Mouse (Mus musculus) cerebral cortex, adult 2 months (tissue): Measurements from ENCODE around the gene Itk.

Source experiments
- WGBS: fragments of 180-500 bp; shearing (Covaris S2); methylation state at CpG from one replicate; pipeline ENCODE4 v1.1.7; 2018; 5-methylcytosine and 5-hydroxymethylcytosine counted together

Itk gene

DNA sequence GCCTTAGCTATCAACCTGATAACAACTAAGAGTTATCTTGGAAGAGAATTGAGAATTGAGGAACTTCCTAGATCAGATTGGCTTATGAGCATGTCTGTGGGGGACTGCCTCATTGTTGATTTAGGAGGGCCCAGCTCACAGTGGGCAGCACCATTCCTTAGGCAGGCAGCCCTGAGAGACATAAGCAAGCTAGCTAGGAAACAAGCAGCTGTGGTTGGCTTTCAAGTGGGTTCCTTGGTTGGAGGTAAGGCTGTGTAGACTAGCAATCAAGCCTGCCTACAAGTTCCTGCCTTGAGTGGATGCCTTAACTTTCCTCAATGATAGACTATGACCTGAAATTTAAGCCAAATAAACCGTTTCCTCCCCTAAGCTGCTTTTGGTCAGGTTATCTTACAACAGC is 30.9 kb downstream of the Itk start:
- WGBS: 85% methylated on average over 1 of the region's 1 CpGs

DNA sequence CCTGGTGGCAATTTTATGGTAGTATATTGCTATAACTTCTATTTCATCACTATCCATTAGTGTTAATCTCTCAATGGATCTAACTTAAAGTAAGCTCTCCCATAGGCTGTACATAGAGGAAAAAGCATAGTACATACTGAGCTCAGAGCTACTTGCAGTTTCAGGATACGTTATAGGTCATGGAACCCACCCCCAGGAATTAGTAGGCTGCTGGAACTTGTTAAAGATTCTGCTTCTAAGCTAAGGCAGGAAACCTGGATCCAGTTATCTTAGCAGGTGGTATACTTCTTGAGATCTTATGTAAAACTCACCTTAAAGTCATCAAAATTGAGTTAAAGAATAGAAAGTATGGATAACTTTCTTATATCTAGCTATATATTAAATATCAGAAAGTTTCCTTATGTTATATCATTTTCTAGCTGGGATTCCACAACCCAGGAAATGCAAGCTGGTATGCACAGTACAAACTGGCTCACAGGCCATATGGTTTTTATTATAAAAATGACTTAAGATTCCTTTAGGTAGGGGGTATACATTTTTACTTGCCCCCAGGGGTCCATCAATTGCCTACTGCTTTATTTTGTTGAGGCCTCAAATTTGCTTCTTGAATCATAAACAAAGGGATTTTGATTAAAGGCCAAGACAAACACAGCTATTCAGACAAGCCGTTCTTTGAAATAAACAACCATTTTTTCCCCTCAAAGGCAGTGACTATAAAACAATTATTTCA is 39.5 kb downstream of the Itk start:
- WGBS: 53% methylated on average over 2 of the region's 2 CpGs

DNA sequence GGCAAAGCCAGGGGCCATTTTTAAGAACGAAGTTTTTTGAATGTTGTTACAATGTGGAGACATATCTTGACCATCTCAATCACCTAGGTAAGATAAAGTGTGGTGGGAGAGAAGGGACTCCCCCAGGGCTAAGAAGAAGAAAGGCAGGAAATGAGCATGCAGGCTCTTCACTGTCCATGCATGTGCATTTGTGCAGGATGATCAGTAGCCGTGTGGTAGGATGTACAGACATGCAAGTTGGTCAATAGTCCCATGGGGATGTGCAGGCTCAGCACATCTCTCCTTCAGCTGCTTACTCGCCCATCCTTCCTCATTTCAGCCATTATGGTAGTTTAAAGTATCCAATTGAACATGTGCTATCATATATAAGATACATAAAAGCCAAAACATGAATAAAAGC is 40.9 kb downstream of the Itk start:
- 88% methylated on average over 3 of the region's 3 CpGs for WGBS

DNA sequence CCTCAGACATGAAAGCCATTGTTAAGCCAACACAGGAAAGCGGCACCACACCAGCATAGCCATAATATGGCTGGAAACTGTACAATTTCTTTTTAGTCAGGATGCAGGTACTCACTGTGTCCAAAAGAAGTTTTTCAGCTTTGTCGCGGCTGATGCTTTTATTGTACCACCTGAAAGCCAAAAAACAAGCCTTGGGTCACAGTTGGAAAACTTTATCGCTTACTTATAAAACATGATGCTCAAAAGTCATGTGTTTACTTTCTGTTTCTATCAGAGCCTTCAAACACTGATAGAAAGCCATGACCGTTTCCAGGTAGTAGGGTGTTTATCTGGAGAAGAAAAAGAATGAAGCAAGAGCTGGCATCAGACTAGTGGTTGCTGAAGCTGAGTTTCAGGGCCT is 41.6 kb downstream of the Itk start:
- 75% methylated on average over 5 of the region's 5 CpGs for WGBS

DNA sequence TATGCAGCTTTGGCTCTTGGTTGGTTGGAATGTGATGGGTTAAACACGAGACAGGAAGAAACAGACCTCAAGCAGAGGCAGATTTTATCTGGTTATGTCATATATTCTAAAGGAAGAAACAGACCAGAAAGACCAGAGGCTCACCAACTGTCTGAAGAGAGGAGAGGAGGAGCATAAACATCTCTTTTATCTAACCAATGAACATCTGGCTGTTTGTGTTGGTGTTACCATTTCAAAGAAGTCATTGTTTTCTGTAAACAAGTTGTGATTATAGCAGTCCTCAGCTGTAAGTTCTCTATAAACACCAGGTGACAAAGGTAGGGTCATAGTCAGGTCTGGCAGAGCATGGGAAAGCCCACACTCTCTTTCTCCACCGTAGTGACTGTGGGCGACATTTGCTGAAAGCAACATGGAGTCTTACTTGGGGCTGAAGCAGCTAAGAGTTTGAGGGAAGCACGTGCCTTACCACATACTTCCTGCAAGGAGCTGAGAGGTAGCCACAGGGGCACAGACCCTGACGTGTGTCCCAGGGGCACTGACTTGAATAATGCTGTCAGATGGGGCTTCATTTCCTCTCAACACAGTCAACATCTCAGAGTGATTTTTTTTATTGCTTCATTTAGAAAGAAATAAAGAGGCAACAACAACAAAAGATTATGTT is 45.3 kb downstream of the Itk start:
- 76% methylated on average over 5 of the region's 5 CpGs for WGBS

DNA sequence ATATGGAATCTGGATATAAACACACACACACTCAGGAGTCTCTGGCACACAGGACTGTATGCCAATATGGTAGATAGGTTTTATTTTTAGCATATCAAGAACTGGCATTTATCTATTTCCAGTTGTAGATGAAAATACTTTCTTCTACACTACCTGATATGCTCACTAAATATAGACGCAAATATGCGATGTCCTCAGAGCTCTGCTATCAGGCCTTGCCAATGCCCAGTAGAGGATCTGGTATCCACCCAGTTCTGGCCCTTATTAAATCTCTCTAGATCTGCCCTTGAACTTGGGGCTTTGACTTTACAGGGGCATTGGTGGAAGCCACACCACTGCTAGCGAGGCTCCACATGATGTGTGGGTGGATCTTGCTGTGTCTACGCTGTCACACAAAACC is 47.4 kb downstream of the Itk start:
- WGBS: 88% methylated on average over 4 of the region's 4 CpGs

DNA sequence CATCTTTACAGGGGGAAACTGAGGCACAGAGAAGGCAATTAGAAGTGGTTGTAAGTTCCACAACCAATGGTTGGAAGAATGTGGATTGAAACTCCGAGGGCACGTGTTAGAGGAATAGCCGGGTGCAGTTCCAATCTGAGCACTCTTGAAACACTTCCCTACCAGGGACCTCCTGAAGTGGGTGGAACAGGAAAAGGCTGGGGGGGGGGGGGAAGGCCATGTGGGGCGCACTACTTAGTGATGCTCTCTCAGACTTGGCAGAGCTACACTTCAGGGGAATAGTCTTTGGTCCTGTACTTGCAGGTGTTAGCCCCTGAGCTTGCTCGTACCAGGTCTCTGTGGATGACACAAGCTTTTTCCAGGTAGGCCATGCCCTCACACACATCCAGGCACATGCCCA is 53.3 kb downstream of the Itk start:
- WGBS: 86% methylated on average over 5 of the region's 5 CpGs

DNA sequence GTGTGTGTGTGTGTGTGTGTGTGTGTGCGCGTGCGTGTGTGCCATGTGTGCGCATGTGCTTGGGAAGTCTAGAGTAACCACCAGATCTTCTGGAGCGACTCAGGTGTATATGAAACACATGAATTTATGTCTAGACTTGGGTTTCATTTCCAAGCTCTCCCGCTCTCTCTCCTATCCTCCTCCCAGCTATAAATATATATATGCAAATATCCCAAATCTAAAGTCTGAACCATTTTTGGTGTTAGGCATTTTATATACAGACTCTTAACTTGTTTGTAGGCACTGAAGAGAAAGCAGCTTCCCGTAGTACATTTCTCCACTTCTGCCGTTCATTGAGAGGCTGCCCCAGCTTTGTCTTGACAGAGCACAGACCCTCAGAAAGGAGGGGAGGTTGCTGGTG is 57.1 kb downstream of the Itk start:
- WGBS: 66% methylated on average over 8 of the region's 8 CpGs

DNA sequence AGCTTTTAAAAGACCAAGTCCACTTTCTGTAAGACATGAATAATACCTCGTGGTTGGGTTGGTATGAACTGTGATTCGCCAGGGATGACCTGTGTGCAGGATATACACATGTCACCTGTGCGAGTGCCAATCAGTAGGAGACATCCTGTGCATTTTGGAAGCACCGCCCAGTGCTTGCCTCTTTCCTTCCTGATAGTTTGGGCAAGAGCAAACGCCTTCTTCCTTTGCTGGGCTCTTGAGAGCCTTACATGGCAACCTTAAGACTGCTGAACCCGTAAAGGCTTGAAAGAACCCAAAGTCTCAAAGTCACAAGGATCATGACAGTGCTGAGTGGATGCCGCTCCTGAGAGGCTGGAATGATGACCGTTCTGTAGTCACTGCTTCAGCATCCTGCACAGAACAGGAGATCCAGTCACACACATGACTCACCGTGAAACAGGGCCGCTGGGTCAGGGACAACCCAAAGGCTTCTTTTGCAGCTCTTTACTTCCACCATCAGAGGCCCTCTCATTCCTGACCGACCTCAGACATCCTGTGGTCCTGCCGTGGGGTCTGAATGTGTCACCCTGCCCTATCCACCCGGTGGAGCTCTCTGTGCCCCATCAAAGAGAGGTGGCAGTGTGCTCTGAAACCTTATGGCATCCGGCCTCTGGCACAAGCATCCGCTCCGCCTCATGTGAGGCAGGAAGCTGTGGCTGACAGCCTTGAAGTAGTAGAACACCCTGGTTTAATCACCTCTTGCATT is 62.9 kb downstream of the Itk start:
- 84% methylated on average over 16 of the region's 16 CpGs for WGBS

DNA sequence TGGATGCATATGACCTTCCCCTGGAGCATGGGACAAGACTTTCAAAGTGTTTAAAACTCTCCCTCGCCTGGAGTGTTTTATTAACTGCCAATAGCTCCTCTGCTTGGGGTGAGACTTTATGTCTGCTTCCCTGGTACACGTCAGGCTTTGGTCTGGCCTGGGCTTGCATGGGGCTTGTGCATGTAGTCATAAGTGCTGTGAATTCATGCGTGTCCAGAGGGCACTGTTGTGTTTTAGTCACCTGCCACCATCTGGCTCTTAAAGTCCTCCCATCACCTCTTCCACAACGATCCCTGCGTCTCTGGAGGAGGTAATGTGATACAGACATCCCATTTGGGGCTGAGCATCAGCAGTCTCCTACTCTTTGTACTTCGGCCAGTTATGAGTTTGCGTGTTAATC is 67.8 kb downstream of the Itk start:
- 81% methylated on average over 7 of the region's 7 CpGs for WGBS

DNA sequence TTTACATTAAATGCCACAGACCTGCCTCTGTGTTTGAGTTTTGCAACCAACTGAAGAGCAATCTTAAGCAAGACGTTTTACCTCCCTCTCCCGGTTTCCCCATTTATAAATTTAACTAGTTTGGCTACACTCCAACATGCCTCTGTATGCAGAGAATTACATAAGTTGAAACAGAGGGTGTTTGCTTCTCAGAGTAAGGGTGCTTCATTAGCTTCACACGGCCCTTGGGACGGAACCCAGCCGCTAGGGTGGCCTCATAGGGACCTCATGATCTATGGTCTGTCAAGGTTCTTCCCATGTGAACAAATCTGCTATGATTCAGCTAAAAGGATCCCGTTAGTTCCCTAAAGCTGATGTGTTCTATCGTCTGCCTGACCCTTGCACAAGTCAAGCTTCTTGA is 74.8 kb downstream of the Itk start:
- 32% methylated on average over 7 of the region's 7 CpGs for WGBS

DNA sequence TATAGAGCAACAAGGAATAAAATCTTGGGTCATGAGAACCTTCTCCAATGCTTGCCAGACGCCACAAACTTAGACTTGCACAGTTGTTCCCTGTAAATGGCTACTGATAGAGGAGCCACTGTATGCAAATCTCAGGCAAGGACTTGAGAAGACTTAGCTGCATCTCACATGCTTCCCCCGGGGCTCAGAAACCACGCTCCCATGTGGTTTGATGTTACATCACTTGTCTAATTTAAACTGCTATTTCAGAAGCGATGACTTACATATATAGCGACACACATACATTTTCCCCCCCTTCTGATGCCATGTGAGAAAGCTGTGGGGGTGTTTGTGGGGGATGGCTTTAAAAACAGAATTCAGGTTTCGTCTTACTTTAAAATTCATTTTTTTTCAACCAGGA is 75.5 kb downstream of the Itk start:
- WGBS: 38% methylated on average over 6 of the region's 6 CpGs

DNA sequence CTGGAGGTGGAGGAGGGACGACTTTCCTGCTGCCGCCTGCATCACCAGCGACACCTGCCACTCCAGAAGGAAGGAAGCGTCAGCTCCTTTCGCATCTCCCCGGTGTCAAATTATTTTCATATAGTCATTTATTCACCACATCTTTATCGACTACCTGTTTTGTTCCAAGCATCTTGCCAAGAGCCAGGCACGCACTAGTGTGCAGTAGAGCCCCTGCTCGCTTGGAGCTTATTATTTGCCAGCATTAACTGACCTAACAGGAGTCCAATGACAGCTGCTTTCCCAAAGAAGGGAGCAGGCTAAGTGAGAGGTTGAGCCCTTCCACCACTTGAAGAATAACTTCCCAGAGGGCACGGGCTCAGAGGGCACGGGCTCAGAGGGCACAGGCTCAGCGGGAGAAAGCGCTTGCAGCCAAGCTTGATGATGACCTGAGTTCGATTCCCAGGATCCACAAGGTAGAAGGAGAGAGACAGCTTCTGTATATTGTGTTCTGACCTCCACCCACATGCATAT is 76.7 kb downstream of the Itk start, which contains the start of gene Cyfip2:
TSS of gene Cyfip2 (minus strand) at position 337 of the 513 bp plus-strand sequence.
- WGBS: 8% methylated on average over 14 of the region's 14 CpGs

DNA sequence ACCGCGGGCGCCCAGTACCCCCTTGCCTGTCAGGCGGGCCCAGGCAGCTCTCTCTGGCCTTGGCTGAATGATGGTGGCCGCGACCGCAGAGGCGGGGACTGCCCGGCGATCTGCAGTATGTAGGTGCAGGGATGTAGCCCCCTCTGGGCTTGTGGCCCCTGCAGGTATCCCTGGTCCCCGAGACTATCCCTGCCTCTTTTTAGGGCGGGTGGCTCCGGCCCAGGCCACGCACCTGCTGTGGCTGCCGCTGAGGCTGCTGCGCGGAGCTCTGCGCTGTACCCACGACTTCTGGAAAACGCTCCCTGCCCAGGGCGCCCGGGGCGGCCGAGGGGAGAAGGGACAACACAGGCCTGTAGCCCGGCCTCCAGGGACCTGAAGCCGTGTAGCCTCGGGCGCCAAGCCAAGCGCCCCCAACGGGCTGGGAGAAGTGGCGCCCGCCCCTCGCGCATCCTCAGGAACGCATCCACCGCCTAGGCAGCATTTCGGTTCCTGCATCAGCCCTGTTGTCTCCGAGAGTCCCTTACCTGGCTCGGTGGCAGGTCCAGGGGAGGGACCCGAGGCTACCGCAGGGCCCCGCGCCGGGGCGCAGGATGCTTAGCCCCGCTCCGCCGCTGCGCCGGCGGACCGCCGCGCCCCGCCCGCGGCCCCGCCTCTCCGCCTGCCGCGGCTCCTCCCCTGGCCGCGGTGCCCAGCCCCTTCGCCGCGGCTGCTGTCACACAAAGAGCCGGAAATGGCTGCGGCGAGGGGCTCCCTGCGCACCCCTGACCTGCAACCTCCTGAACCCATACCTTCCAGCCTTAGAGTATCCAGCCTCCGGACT is 77.4 kb downstream of the Itk start:
- WGBS: under 1% methylated on average over 64 of the region's 71 CpGs

DNA sequence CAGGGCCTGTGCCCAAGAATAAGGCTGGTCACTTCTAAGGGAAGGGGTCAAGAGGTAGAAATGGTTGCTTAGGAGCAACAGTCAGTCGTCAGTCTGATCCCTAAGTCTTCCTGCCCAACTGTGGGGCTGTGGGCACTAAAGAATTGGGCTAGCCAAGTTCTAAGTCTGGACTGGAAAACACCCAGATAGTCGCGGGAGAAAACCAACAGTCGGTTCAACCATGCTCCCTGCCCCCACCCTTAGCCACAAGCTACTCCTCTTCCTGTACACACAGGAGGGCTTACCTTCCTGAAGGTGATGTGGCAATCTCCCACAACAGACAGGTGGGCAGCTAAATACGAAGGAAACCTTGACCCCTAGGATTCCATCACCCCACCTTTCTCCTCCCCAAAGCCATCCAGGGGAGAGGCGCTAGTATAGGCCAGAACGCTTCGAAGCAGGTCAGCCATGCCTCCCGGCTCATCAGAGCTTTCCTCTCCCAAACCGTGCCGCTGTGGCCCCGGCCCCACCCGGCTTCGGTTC is 78.1 kb downstream of the Itk start:
- 6% methylated on average over 14 of the region's 14 CpGs for WGBS

DNA sequence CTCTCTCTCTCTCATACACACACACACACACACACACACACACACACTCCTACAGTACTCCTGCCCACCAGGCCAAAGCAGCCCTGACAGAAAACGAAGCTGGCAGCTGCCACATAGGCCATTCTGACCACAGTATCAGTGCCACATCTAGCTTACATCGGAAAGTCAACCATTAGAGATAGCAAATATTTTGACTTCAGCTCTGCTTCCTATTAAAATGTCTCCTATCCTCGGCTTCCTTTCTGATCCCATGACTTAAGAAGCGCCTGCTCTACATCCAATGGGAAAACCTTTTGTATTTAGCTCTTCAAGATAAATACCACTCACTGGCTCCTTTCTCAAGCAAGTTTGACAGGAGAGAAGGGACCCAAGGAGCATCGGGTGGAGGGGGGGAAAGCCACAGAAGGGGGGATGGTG is 78.7 kb downstream of the Itk start:
- 38% methylated on average over 5 of the region's 5 CpGs for WGBS

DNA sequence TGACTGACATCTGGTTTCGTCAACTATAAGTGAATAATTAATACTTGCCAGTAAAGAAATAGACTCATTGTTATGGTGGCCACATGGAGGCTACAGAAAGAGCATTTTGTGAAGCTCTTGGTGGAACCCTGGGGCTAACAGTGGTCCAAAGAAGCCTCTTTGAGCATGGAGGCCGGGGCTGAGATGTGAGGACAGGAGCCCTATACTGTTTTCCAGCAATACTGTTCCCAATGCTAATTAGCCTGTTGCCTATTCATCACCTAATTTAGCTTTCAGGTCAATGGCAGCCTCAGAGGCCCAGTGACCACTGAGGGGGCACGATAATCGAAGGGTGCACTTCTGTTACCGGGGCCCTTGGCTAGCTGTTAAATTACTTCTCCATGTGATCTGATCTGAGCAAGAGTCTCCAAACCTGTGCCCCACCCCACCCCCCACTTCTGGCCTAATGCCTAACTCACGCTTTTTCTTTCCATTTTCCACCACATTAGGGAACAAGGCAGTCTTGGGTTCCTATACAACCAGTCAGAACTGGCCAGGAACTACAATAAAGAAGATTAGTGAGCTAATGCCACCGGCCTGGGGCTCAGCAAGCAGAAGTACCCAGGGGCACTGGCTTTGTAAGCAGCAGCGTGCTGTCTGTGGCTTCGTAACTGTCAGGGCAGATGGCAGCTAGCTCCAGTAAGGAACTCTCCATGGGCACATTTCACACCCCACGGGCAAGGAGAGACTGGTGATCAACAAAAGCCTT is 79.3 kb downstream of the Itk start:
- 27% methylated on average over 10 of the region's 10 CpGs for WGBS

DNA sequence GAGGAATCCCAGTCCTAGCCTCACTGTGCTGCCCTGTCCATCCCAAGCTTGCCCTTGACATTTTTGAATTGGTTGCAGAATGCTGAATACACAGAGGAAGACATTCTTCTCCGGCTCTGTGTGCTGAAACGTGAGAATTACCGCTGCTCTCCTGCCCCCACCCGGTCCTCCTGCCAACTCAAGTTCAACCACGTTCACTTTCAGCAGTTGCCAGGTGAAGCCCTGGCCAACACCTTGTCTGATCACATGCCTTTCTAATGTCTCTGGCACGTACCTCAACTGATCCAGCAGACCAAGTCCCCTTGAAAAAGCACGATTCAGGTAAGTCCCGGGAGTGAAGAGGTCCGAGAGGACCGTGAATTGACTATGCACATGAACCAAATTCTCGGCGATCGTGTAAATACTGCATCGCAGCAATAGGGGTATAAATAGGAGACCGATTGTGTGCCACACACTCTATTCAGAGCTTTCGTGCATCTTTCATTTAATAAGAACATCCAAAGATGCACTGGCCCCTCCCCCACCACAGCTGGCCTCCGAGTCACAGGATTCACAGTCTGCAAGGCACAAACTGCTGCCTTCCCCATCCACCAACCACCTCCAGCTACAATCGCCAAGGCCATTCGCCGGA is 80.1 kb downstream of the Itk start:
- WGBS: 30% methylated on average over 20 of the region's 20 CpGs

DNA sequence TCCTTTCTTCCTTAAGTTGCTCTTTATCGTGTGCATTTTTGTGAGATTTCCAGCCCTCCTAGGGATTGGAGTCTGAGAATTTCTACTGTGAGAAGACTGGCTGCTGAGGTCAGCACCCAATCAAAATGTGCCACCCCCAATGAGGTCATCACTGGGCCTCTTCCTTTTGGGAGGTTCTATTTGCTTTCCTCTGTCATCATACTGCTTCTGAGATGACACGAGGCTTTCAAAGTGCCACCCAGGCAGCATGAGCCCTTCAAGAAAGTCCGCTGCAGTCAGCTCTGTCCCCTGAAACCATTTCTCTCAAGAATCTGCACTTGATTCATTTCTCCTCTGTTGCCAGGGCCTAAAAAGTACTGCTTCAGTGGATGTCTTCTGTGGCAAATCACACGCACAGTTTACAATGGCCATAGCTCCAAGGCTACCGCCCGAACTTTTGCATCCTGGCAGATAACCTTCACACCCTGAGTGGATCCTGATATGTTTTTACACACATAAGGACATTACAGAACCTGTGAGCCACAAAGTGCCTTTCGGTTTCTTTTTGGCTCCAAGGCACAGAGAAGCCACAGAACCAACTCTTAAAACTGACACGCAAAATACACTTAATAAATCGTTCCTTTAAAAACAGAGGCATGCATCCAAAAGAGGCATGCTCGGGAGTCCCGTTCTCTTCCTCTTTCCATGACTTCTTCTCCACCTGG is 80.9 kb downstream of the Itk start:
- WGBS: 54% methylated on average over 11 of the region's 11 CpGs

DNA sequence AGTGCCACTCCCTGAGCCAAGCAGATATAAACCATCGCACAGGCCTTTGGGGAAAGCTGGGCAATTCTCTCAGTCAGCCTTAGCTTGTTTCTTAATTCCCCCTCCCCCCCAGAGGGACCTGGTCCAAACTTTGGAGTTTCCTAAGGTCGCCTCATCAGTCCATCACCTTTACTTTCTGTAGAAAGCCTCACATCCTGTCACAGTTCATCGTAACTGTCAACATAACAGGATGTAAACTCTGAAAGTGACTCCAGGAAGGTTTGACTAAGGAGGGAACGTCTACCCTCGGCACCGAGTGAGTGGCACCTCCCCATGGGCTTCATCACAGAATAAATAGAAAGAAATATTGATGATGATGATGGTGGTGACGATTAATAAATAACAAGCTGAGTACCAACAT is 81.5 kb downstream of the Itk start:
- WGBS: 73% methylated on average over 7 of the region's 7 CpGs
